ENCODE assay signal across 12 mouse cellular contexts in the genomic region with DNA sequence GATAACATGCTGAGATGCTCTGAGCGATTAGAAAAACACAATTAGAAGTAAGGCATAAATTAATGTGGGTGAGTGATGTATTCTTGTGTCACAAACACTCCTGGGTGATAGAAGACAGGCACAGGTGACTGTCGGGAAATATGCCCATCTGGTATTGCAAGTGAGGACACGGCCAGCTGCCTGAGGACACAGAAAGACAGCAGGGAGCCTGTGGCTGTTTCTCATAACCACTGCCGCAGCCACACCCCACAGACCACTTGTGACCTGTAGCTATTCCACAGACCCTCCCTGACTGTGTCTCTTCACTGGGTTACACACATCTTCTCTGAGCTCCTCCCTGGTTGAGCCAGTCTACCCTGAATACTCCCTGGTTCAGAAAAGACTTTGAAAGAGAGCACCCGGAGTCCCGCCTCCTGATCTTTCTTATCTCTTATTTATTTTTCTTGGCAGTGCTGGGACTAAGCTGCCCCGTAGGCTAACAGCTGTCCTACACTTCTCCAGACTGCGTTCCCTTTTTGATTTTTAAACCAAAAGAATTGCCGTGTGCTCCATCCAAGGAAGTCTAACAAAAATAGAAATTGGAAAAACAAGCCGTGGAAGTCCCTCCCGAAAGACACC. TPM values are rescaled to one million over a fixed set of nuclear protein-coding genes. Genes with fewer than 3 reads are reported as not detected.
DNase-seq lines count a peak whose midpoint lies in the region; ATAC-seq and TF ChIP-seq lines count a peak whose summit lies in the region.
"Had no signal": no experiment of that assay in that cellular context is flagged by ENCODE, and none has a peak within 500 bp of the region (broad histone marks: within the 10 kb centered on the region; RNA-seq: fewer than 3 reads in every experiment).

No protein-coding gene starts in this region.

- no peaks in the 10 kb centered on the region for H3K36me3 ChIP-seq in liver, adult 2 months (ENCODE audit: control insufficient read depth, insufficient read depth, low read length)
- no peaks in the 10 kb centered on the region for H3K36me3 ChIP-seq in liver, embryonic 11.5 days (ENCODE audit: control insufficient read depth, insufficient read depth, low read length)

- TF ChIP-seq CTCF in liver, adult 2 months (IDR thresholded peaks at IDR 0.05; ENCODE audit: low read depth, low read length): no peak

- no peak overlapping the region; the same call in 1 of the 2 replicates for H3K9ac ChIP-seq in liver, adult 2 months (ENCODE audit: low read depth, low read length)
- no peak overlapping the region for H3K9ac ChIP-seq in liver, embryonic 11.5 days (ENCODE audit: low read depth, low read length)
- H3K9ac ChIP-seq: forebrain, embryonic 12.5 days had no signal

- peak; percentile 71 for DNase-seq in adrenal gland, adult 2 months
- no peak for DNase-seq in adrenal gland, adult 8-10 months
- DNase-seq in liver, adult 2 months (ENCODE audit: extremely low read depth, low read depth, low spot score): peak; percentile 73
- no peak for DNase-seq in liver, embryonic 11.5 days (ENCODE audit: low spot score)
- peak; percentile 48 to 62 for DNase-seq in adrenal gland, postnatal 36 days
- no peak for DNase-seq in spleen, postnatal 4 days (ENCODE audit: low spot score in 2 of 2)
- DNase-seq: gastrocnemius, postnatal 36 days; thymus, adult 18-20 months had no signal

- 28% methylated on average over 11 of the region's 11 CpGs for WGBS in liver, adult 2 months
- WGBS in liver, embryonic 11.5 days: 52% methylated on average over 11 of the region's 11 CpGs

- no peaks in the 10 kb centered on the region for H3K27me3 ChIP-seq in liver, adult 2 months (ENCODE audit: control insufficient read depth, insufficient read depth, low read length)
- no peaks in the 10 kb centered on the region; the same call in none of the 2 replicates for H3K27me3 ChIP-seq in liver, embryonic 11.5 days (replicated peaks; ENCODE audit: control insufficient read depth, insufficient read depth, low read length)
- H3K27me3 ChIP-seq: forebrain, embryonic 12.5 days had no signal

- ATAC-seq in liver, embryonic 11.5 days (replicated peaks; ENCODE audit: low FRiP score): no peak
- ATAC-seq in megakaryocyte-erythroid progenitor cell, adult 5-6 weeks (replicated peaks; ENCODE audit: low FRiP score, low TSS enrichment, poor library complexity, severe bottlenecking): peak; percentile 29; the same call in 1 of the 2 replicates
- ATAC-seq in erythroblast, adult 5-6 weeks (replicated peaks; ENCODE audit: low FRiP score, poor library complexity, severe bottlenecking): no peak

- H3K4me2 ChIP-seq in liver, embryonic 11.5 days: no peak overlapping the region
- H3K4me2 ChIP-seq: forebrain, embryonic 12.5 days had no signal

- no peak for TF ChIP-seq POLR2A in liver, adult 2 months (IDR thresholded peaks at IDR 0.05; ENCODE audit: extremely low read depth, insufficient read depth, low read length)

- peaks cover 7% of the 10 kb centered on the region for H3K4me1 ChIP-seq in liver, adult 2 months (ENCODE audit: control insufficient read depth, insufficient read depth, low read length)
- H3K4me1 ChIP-seq in liver, embryonic 11.5 days (replicated peaks; ENCODE audit: control insufficient read depth, insufficient read depth, low read length): peaks cover 4% of the 10 kb centered on the region
- H3K4me1 ChIP-seq: forebrain, embryonic 12.5 days had no signal

- H3K9me3 ChIP-seq in liver, embryonic 11.5 days (ENCODE audit: control insufficient read depth, low read length): no peaks in the 10 kb centered on the region
- H3K9me3 ChIP-seq: forebrain, embryonic 12.5 days had no signal

- no peak overlapping the region for H3K4me3 ChIP-seq in liver, adult 2 months (ENCODE audit: insufficient read depth, low read depth, low read length)
- no peak overlapping the region for H3K4me3 ChIP-seq in liver, embryonic 11.5 days (ENCODE audit: low read depth, low read length)
- H3K4me3 ChIP-seq: forebrain, embryonic 12.5 days; layer of hippocampus, adult 2 months had no signal

- H3K79me2 ChIP-seq in liver, adult 2 months (ENCODE audit: control insufficient read depth, insufficient read depth, low read length): no peaks in the 10 kb centered on the region

- H3K27ac ChIP-seq in liver, adult 2 months (replicated peaks; ENCODE audit: insufficient read depth, low read depth, low read length): peak overlapping the region; percentile 50
- no peak overlapping the region for H3K27ac ChIP-seq in liver, embryonic 11.5 days (ENCODE audit: low read depth, low read length)
- H3K27ac ChIP-seq: forebrain, embryonic 12.5 days; layer of hippocampus, adult 2 months had no signal

RNA-seq across cellular contexts. Expression of a gene that starts 32.9 kb away (rescaled TPM):
- 1 to 10 TPM; 2.7 to 5.7 TPM for total RNA-seq in adrenal gland, adult 2 months (2021)
- polyA plus RNA-seq in adrenal gland, adult 2 months (2012; rRNA removed): 8.5 and 11.4 TPM in 2 replicates
- total RNA-seq in adrenal gland, adult 8-10 months (2022): 1 to 10 TPM; 3.7 to 9.3 (median 5.8) TPM
- total RNA-seq in liver, adult 2 months (2014; rRNA removed): 1.2 and 1.3 TPM in 2 replicates
- 0.80 and 2.0 TPM in 2 replicates for polyA plus RNA-seq in liver, adult 2 months (2012; rRNA removed)
- 3.5 and 4.1 TPM in 2 replicates for polyA plus RNA-seq in liver, embryonic 11.5 days (2014; fragmentation: Nextera tagmentation; extraction: Ambion mirVana)
- 1 to 10 TPM; 3.7 to 4.7 TPM for total RNA-seq in adrenal gland, postnatal 36 days (2021)
- total RNA-seq in megakaryocyte-erythroid progenitor cell, adult 5-6 weeks (2014; fragmentation: Nextera tagmentation): 0.25 TPM in 1 of 2 replicates, not detected in the other
- total RNA-seq in megakaryocyte-erythroid progenitor cell, adult 5-6 weeks (2017): 0.14 and 0.30 TPM in 2 replicates
- total RNA-seq in erythroblast, adult 5-6 weeks (2015; ENCODE audit: low replicate concordance): 0.21 TPM in 1 of 2 replicates, not detected in the other
- 0.70 and 0.77 TPM in 2 replicates for total RNA-seq in erythroblast, adult 5-6 weeks (2017; ENCODE audit: low replicate concordance)

Comparison
In these comparisons a context has a peak if more than half of its experiments do, and no peak if none do; other contexts are left out.
1. DNase-seq: peak in adrenal gland, adult 2 months (single experiment), liver, adult 2 months (single experiment) and adrenal gland, postnatal 36 days (2 of 2); none in adrenal gland, adult 8-10 months (single experiment), liver, embryonic 11.5 days (single experiment) and spleen, postnatal 4 days (0 of 2).